Mouse (Mus musculus) heart, embryonic 11.5 days (tissue): Measurements from ENCODE around the gene BC034090. TPM values are rescaled to one million over a fixed set of nuclear protein-coding genes. Genes with fewer than 3 reads are reported as not detected.
A peak's percentile ranks its signal among the peaks of the same experiment; 100 is the strongest.

ENCODE experiments used
- ATAC-seq: fragments of 200-750 bp; cut with Nextera tagmentation; replicated peaks from 2 replicates; pipeline ENCODE4 v1.8.0; 2017; ENCODE audit warnings: moderate library complexity; ENCODE audit not compliant: insufficient number of reproducible peaks, low FRiP score, low TSS enrichment
- H3K27ac ChIP-seq: fragments of 300-500 bp; sonication (generic); 2 replicates; pipeline ENCODE4 v1.5.1; 2014; ENCODE audit warnings: mild to moderate bottlenecking, low read depth, low read length
- H3K27me3 ChIP-seq: fragments of 300-500 bp; sonication (generic); 2 replicates; pipeline ENCODE4 v1.6.1; 2014; ENCODE audit warnings: mild to moderate bottlenecking, low read length, mixed read lengths; ENCODE audit not compliant: control insufficient read depth, insufficient read depth
- H3K36me3 ChIP-seq: fragments of 300-500 bp; sonication (generic); 2 replicates; pipeline ENCODE4 v1.6.1; 2014; ENCODE audit warnings: mild to moderate bottlenecking, low read length, moderate library complexity, mixed read lengths; ENCODE audit not compliant: control insufficient read depth, insufficient read depth
- H3K4me1 ChIP-seq: fragments of 300-500 bp; sonication (generic); 2 replicates; pipeline ENCODE4 v1.6.1; 2014; ENCODE audit warnings: low read length; ENCODE audit not compliant: control insufficient read depth, insufficient read depth
- H3K4me2 ChIP-seq: fragments of 300-500 bp; sonication (generic); 2 replicates; pipeline ENCODE4 v1.6.1; 2014; ENCODE audit warnings: mild to moderate bottlenecking, moderate library complexity
- H3K4me3 ChIP-seq: fragments of 300-500 bp; sonication (generic); 2 replicates; pipeline ENCODE4 v1.5.1; 2014; ENCODE audit warnings: low read depth, low read length
- H3K9ac ChIP-seq: fragments of 300-500 bp; sonication (generic); 2 replicates; pipeline ENCODE4 v1.6.1; 2014; ENCODE audit warnings: mild to moderate bottlenecking, low read depth, low read length, moderate library complexity
- H3K9me3 ChIP-seq: fragments of 300-500 bp; sonication (generic); replicated peaks from 2 replicates; pipeline ENCODE4 v1.6.1; 2016; ENCODE audit warnings: low read length; ENCODE audit not compliant: control insufficient read depth
- WGBS: fragments of 180-500 bp; shearing (Covaris S2); extraction: QIAGEN DNeasy Blood & Tissue Kit; methylation state at CpG from one replicate; pipeline ENCODE4 v1.1.7; 2014; ENCODE audit not compliant: insufficient replicate concordance; 5-methylcytosine and 5-hydroxymethylcytosine counted together
- polyA plus RNA-seq: library from polyadenylated mRNA; unstranded; fragments of >200 nt; fragmentation: Nextera tagmentation; extraction: Ambion mirVana; gene quantifications from 2 replicates; pipeline ENCODE4 v1.2.1, GENCODE M21; 2014

Gene BC034090
- polyA plus RNA-seq, 1 experiment from 2014 or later: 5.4 TPM

- peaks cover 11% of the 10 kb centered on the region for H3K36me3 ChIP-seq
- no peaks in the 10 kb centered on the region for H3K9me3 ChIP-seq
- H3K4me3 ChIP-seq: no peak overlapping the region
- ATAC-seq: no peak
- no peaks in the 10 kb centered on the region for H3K27me3 ChIP-seq
- no peak overlapping the region for H3K4me2 ChIP-seq
- H3K27ac ChIP-seq: no peak overlapping the region
- H3K4me1 ChIP-seq: peaks cover 35% of the 10 kb centered on the region
- H3K9ac ChIP-seq: no peak overlapping the region
- 81% methylated on average over 11 of the region's 11 CpGs for WGBS
Measured at GRCm38 (mm10) chr1:155216313-155216712, 27.9 kb downstream of the BC034090 start.

GRCm38 (mm10) chr1:155215066-155215764 is 29.0 kb downstream of the BC034090 start:
- peaks cover 40% of the 10 kb centered on the region for H3K4me1 ChIP-seq

GRCm38 (mm10) chr1:155213912-155214311 is 30.3 kb downstream of the BC034090 start:
- H3K9ac ChIP-seq: no peak overlapping the region
- peaks cover 11% of the 10 kb centered on the region for H3K36me3 ChIP-seq
- no peak overlapping the region for H3K4me3 ChIP-seq
- H3K4me2 ChIP-seq: no peak overlapping the region
- 79% methylated on average over 7 of the region's 7 CpGs for WGBS
- no peaks in the 10 kb centered on the region for H3K9me3 ChIP-seq
- no peaks in the 10 kb centered on the region for H3K27me3 ChIP-seq
- H3K27ac ChIP-seq: peak overlapping the region; percentile 41; the same call in 1 of the 2 replicates
- ATAC-seq: no peak
- H3K4me1 ChIP-seq: peaks cover 40% of the 10 kb centered on the region

More at GRCm38 (mm10) chr1:155215066-155215764, 29.0 kb downstream of the BC034090 start:
- no peaks in the 10 kb centered on the region for H3K9me3 ChIP-seq
- no peak overlapping the region for H3K4me2 ChIP-seq
- H3K27me3 ChIP-seq: no peaks in the 10 kb centered on the region
- H3K9ac ChIP-seq: no peak overlapping the region
- WGBS: 36% methylated on average over 9 of the region's 9 CpGs
- peaks cover 11% of the 10 kb centered on the region for H3K36me3 ChIP-seq
- no peak for ATAC-seq
- H3K27ac ChIP-seq: no peak overlapping the region
- no peak overlapping the region for H3K4me3 ChIP-seq

- Histone ChIP-seq H3K4me1 (peaks cover 40% of the 10 kb centered on the region), H3K4me2 (no peak overlapping the region), H3K27ac (peak overlapping the region; percentile 70; the same call in 1 of the 2 replicates), H3K36me3 (peaks cover 11% of the 10 kb centered on the region), H3K9ac (0 out of 2 replicates have a peak overlapping the region, but pooled peaks have one; percentile 30), H3K27me3 (no peaks in the 10 kb centered on the region), H3K9me3 (no peaks in the 10 kb centered on the region), H3K4me3 (no peak overlapping the region)
- no peak for ATAC-seq
- 31% methylated on average over 18 of the region's 18 CpGs for WGBS
Measured at GRCm38 (mm10) chr1:155212936-155213774, 31.1 kb downstream of the BC034090 start.

GRCm38 (mm10) chr1:155212493-155212892 is 31.8 kb downstream of the BC034090 start:
- H3K36me3 ChIP-seq: peaks cover 11% of the 10 kb centered on the region
- ATAC-seq: peak; percentile 43; the same call in 1 of the 2 replicates
- peak overlapping the region; percentile 22; the same call in 1 of the 2 replicates for H3K9ac ChIP-seq
- H3K4me2 ChIP-seq: no peak overlapping the region
- H3K4me3 ChIP-seq: no peak overlapping the region
- 0 out of 2 replicates have a peak overlapping the region, but pooled peaks have one; percentile 0 for H3K27ac ChIP-seq
- peaks cover 40% of the 10 kb centered on the region for H3K4me1 ChIP-seq
- 41% methylated on average over 6 of the region's 6 CpGs for WGBS
- no peaks in the 10 kb centered on the region for H3K9me3 ChIP-seq
- no peaks in the 10 kb centered on the region for H3K27me3 ChIP-seq

GRCm38 (mm10) chr1:155212081-155212480 is 32.2 kb downstream of the BC034090 start:
- no peak for ATAC-seq

GRCm38 (mm10) chr1:155211017-155211416 is 33.2 kb downstream of the BC034090 start:
- Histone ChIP-seq H3K9ac (peak overlapping the region; percentile 7; the same call in 1 of the 2 replicates), H3K9me3 (no peaks in the 10 kb centered on the region), H3K36me3 (no peaks in the 10 kb centered on the region), H3K4me1 (peaks cover 46% of the 10 kb centered on the region), H3K4me2 (no peak overlapping the region), H3K27ac (no peak overlapping the region), H3K4me3 (no peak overlapping the region), H3K27me3 (no peaks in the 10 kb centered on the region)
- no peak for ATAC-seq
- 18% methylated on average over 7 of the region's 7 CpGs for WGBS

More at GRCm38 (mm10) chr1:155212081-155212480, 32.2 kb downstream of the BC034090 start:
- Histone ChIP-seq H3K27me3 (no peaks in the 10 kb centered on the region), H3K4me1 (peaks cover 40% of the 10 kb centered on the region), H3K9me3 (no peaks in the 10 kb centered on the region), H3K4me2 (no peak overlapping the region), H3K9ac (no peak overlapping the region; the same call in 1 of the 2 replicates), H3K36me3 (peaks cover 8% of the 10 kb centered on the region), H3K27ac (0 out of 2 replicates have a peak overlapping the region, but pooled peaks have one; percentile 0), H3K4me3 (no peak overlapping the region)
- 62% methylated on average over 4 of the region's 4 CpGs for WGBS

GRCm38 (mm10) chr1:155210011-155210763 is 34.1 kb downstream of the BC034090 start:
- no peaks in the 10 kb centered on the region for H3K27me3 ChIP-seq
- no peak overlapping the region for H3K9ac ChIP-seq
- H3K36me3 ChIP-seq: 0 out of 2 replicates have a peak, but pooled peaks cover 2% of the 10 kb centered on the region
- ATAC-seq: no peak
- WGBS: 78% methylated on average over 11 of the region's 11 CpGs
- peaks cover 48% of the 10 kb centered on the region for H3K4me1 ChIP-seq
- H3K9me3 ChIP-seq: no peaks in the 10 kb centered on the region
- H3K4me2 ChIP-seq: no peak overlapping the region
- no peak overlapping the region for H3K27ac ChIP-seq
- H3K4me3 ChIP-seq: no peak overlapping the region
